Mouse (Mus musculus): ENCODE results near the gene Cxcr5.
A peak's percentile ranks its signal among the peaks of the same experiment; 100 is the strongest.
"Not testable (repeated sequence)": the region's sequence is repeated elsewhere in the genome, so short reads cannot be mapped to it uniquely, and the experiment has no call there.

Cxcr5 gene

DNA sequence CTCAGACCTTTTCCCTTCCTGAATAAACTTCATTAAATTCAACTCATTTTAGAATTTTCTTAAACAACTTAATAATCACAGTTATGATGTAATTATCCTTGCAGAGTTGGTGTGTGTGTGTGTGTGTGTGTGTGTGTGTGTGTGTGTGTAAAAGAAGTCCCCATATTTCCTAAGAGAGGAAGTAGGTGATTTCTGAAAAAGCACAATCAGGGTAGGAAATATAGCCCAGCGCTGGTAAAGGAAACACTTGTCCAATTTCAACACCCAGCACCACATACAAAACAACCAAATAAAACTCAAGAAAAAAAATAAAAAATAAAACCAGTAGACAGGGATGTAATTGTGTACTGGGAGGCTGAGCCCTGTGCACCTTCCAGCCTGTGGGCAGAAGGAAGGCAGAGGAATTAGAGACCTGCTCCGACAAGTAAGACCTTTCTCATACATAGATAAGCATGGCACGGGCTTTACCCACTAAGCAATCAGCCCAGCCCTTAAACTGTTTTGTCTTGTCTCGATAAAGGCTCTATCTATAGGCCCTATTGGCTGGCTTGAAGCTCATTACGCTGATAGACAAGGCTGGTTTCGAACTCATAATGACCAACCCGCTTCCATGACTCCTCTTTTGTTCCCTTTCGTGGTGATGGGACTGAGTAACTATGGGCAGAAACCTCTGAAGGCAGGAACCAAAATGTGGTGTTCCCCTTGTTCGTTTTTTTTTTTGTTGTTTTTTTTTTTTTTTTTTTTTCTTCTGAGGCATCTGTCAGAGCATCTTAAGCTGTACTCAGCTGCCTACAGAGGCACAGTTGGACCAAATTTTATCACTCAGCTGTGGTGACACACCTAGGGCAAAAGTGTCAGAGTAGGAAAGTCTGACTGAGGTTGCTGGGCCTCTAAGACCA, 25.8 kb upstream of the Cxcr5 start:
- DNase-seq, result no peak

GRCm38 (mm10) chr9:44586640-44587261, 25.1 kb upstream of the Cxcr5 start:
- DNase-seq, result no peak

DNA sequence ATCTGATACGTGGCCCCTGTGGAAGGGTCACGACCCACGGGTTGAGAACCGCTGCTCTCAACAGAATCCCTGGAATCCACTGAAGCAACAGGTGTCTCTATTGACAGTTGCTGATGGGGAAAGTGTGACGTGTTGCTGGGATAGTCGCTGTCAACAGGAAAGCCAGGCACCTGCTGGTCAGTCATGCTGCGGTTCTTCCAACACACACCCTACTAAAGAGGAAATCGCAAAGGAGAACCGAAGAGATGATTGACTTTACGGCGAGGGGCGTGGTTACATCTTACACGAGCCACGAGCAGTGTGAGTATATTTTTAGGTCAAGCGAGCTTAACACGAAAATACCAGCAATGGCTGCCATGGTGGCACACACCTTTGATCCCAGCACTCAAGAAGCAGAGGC, 20.7 kb upstream of the Cxcr5 start:
- no peak for DNase-seq

DNA sequence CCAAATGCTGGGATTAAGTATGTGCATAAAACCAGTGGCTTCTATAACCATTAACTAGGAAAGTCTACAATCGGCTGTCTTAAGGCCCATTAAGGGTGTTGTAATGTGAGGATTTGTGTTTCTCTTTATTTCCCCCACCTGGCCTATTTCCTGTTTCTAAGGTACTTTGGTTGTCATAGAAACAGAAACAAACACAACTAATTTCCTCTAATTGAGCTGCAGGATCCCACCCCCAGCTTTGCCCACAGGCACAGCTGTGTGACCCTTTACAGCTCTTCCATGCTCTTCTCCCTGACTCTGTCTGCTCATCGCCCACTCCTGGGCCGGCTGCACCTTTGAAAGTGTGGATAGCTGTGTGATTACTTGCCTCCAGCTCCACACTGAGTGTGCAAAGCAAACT, 19.7 kb upstream of the Cxcr5 start:
- no peak for DNase-seq

GRCm38 (mm10) chr9:44580085-44580484, 18.4 kb upstream of the Cxcr5 start:
- no peak for DNase-seq

DNA sequence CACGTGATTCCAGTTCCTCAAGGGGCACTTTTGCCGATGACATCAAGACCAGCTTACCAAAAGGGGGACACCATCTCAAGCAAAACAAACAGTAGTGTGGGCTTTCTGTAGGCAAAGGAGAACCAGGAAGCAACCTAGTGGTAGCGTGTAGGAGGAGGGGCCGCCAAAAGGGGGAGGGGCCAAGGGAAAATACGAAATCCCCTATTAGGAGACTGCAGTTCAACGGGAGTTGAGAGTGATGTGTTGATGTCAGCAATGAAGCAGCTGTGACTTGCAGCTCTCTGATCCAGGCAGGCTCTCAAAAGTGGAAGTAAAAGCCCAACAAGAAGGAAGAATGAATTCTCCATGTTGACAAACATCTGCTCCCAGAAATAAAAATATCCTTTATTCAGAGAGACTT, 17.7 kb upstream of the Cxcr5 start:
- DNase-seq, result no peak

- DNase-seq, result not testable (repeated sequence)
Measured at GRCm38 (mm10) chr9:44576046-44576445, 14.4 kb upstream of the Cxcr5 start.

DNA sequence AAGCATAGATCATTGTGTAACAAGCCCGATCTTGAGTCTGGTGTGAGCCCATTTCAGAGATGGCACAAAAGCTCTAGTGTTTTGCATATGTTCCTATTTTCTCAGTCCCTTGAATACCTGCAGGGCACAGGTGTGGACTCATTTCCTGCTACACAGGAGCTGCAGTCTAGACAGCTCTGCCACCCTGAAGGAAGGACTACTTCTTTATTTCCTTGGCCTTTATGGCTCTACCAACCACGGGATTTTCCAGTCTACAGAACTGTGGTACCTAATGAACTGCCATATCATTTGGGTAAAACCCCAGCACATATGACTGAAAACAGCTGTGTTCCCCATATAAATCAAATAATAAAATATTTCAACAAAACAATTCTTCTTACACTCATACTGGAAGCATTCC, 13.4 kb upstream of the Cxcr5 start:
- no peak for DNase-seq

GRCm38 (mm10) chr9:44573306-44573705, 11.6 kb upstream of the Cxcr5 start:
- no peak for DNase-seq

GRCm38 (mm10) chr9:44570939-44571382, 9.3 kb upstream of the Cxcr5 start:
- no peak for DNase-seq

GRCm38 (mm10) chr9:44568083-44568455, 6.4 kb upstream of the Cxcr5 start:
- DNase-seq, result no peak

DNA sequence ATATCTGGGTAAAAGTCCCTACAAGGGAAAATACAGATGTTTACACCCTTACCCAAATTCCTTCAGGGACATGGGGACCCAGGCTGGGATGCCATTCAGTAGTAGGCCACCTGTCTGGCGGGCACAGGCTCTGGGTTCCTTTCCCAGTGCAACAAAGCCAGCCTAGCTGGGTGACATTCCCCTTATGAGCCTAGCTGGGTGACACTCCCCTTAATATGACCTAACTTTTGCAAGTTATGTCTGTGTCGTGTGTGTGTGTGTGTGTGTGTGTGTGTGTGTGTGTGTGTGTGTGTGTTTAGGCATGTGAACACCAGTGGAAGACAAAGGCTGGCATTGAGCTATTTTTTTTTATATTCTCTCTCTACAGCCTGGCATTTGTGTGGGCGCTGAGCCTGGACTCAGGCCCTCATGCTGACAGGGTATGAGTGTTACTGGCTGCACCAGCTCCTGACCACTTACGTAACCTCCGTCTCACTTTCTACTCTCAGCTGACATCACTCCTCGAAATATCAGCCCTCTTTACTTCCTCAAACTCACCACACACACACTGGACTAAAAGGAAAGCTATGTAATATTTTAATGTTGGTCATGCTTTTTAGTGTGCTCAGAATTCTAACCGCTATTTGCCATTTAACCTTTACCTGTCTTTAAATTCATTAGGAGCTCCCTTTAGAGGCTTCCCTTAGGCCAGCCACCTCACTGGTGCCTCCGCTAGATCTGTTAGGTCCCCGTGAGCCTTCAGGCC, 5.8 kb upstream of the Cxcr5 start:
- peak; percentile 59 to 68 for DNase-seq

- DNase-seq, result no peak
Measured at GRCm38 (mm10) chr9:44565367-44565766, 3.7 kb upstream of the Cxcr5 start.

- no peak for DNase-seq
Measured at GRCm38 (mm10) chr9:44562936-44563335, 1.3 kb upstream of the Cxcr5 start.

DNA sequence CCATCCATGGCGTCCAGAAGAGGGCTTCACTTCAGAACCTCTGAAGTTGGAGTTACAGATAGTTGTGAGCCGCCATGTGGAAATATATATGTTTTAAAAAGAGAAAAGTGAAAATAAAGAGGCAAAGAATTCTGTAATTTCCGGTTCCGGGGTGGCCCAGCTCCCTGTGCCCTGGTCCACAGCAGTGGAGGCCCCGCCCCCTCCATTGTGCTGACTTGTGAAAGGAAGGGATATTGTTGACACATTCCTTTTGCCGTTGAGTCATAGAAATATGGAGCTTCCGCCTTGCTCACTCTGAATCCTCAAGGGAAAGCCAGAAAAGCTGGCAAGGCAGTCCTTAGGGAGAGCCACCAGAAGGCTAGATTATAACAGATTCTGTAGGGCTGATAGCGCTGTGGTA, 9.5 kb downstream of the Cxcr5 start:
- DNase-seq, result no peak

DNA sequence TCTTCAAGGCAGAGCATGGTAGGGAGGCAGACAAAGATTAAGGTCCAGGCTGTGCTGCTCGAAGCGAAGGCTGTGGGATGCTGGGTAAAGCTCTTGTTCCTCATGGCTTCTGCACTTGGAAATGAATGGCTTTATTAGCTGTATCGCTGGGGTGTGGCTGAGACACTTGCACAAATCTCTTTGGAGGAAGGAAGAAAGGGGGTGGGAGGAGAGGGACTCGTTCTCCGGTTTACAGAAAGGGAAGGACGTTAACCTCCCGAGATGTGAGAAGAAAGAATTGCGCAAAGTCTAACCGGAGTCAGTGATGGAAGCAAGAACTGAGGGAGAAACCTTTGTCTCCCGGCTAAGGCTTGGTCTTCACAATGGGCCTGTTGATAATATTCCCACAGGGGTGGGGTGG, 10.5 kb downstream of the Cxcr5 start:
- no peak for DNase-seq

DNA sequence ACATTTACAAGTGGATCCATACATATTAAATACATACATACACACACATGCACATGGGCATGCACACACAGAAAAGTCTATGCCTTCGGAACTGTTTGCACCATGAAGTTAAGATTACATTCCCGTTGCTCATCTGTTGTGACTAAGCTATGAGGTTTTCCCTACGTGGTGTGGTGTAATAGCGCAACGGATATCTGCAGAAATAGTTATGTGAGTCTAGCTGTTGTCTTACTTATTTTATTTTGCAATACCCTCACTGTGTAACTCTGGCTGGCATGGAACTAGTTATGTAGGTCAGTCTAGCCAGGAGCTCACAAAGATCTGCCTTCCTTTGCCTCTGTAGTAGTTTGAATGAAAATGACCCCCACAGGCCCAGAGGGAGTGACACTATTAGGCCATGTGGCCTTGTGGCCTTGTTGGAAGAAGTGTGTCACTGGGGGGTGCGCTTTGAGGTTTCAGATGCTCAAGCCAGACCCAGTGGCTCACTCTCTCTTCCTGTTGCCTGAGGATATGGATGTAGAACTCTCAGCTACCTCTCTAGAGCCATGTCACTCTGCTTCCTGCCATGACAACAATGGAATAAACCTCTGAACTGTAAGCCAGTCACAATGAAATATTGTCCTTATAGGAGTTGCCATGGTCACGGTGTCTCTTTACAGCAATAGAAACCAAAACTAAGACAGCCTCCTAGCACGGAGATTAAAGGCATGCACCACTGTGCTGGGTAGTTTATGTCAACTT, 13.1 kb downstream of the Cxcr5 start:
- no peak for DNase-seq

DNA sequence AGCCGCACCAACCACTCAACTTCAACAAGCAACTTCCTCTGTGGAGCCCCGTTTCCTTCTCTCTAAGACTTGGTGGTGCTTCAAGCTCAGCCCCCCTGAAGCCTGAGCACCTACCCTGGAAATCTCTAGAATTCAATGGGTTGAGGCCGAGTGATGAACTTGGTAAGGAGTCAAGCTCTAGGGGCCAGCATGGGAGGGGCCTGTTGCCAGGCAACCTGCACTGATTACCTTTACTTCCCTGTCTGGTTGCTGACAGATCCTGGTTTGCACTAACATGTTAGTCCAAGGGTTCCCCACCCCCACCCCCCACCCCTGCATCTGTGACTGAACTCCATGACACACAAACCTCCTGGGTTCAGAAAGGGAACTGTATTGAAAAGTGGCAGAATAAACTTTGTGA, 16.7 kb downstream of the Cxcr5 start:
- DNase-seq, result no peak

GRCm38 (mm10) chr9:44542364-44542763, 19.3 kb downstream of the Cxcr5 start:
- DNase-seq, result no peak

- DNase-seq, result no peak
Measured at GRCm38 (mm10) chr9:44540676-44541075, 21.0 kb downstream of the Cxcr5 start.

GRCm38 (mm10) chr9:44539816-44540421, 21.8 kb downstream of the Cxcr5 start:
- no peak for DNase-seq

GRCm38 (mm10) chr9:44537625-44538301, 23.9 kb downstream of the Cxcr5 start:
- DNase-seq, result no peak

Measured in cerebellum, postnatal 25 days (tissue).